Mouse (Mus musculus): ENCODE measurements around the gene Exoc4.

DNA sequence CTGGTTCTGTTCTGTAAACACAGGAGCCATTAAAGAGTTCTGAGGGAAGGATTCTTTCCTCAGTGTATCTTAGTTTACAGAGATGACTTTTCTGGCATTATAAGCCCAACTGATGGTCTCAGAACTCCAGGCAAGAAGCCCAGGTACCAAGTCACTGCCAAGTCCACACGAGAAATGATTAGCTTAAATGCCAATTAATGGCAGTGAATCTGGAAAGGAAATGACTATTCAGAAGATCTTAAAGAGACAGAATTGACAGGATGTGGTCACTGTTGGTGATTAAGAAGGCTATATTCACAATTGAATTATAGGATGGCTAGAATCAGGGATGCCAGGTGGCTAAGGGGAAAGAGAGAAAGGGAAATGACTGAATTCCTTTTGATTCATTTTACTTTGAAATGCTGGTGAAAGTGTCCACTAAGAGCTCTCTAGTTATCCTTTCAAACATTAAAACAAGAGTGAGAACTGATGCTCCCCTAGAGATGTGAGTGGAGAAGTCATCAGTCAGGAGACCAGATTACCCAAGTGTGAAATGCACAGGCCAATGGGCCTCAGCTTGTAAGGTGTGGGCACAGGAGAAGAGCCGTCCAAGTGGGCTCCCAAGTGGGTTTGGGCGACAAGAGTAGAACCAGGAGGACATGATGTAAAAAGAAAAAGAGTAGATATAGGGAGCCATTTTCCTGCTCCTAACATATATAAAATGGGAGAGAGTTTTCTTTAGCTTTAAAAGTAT, 587.3 kb downstream of the Exoc4 start:
- no peak for TF ChIP-seq CTCF (IDR thresholded peaks at IDR 0.05)
- TF ChIP-seq EP300 (IDR thresholded peaks at IDR 0.05): no peak

Data from lung, postnatal 0 days (tissue).